Comparison of ENCODE assay signal across 8 mouse cellular contexts in the genomic region with DNA sequence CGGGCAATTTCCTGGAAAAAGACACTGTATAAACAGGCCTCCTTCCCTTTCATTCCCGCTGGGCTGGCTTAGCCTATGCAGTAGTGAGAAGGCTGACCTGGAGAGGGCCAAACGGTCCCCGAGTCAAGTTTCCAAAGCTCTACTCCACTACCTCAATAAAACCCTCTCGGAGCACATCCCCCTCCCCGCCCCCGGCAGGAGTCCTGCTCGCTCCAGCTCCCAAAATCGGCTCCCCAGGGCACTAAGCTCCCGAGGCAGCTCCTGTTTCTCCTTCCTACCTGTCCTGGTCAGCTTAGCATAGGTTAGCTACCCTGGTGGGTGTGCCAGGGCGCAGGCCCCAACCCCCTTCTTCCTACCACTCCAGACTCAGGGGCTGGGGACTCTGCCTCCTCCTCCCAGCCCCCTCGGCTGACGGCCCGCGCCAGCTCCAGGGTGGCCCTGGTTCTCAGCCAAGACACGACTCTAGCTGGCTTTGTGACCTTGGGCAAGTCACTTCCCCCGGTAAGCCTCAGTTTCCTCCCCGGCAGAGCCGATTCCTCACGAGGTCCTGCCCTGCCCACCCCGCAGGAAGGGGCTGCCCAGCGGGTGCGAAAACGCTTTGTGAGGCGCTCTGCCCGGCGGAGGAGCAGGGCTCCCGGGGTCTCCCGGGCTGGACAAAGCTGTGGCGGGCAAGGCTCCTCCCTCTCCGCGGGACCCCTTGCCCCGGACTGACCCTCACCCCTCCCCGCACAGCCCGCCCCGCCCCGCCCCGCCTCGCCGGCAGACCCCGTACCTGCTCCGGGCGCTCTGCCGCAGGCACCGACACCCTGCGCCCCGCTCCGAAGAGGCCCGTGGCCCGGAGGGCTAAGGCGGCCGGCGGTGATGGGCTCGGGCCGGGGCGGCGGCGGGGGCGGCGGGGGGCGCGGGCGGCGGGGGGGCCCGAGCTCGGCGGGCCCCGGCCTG. TPM values are rescaled to one million over a fixed set of nuclear protein-coding genes. Genes with fewer than 3 reads are reported as not detected.
DNase-seq lines count a peak whose midpoint lies in the region; ATAC-seq and TF ChIP-seq lines count a peak whose summit lies in the region.

No protein-coding gene starts in this region.

- peak overlapping the region; percentile 59 for H3K4me3 ChIP-seq in bone marrow, adult 2 months (replicated peaks; ENCODE audit: control insufficient read depth, low read depth, low read length)
- H3K4me3 ChIP-seq in forebrain, embryonic 10.5 days, result peak overlapping the region; percentile 77
- peak overlapping the region; percentile 86 for H3K4me3 ChIP-seq in heart, embryonic 15.5 days
- peak overlapping the region; percentile 70 for H3K4me3 ChIP-seq in kidney, postnatal 0 days (replicated peaks; ENCODE audit: low read depth, low read length)
- H3K4me3 ChIP-seq in neural tube, embryonic 13.5 days, result peak overlapping the region; percentile 92
- peak overlapping the region; percentile 51 for H3K4me3 ChIP-seq in thymus, adult 2 months (ENCODE audit: control insufficient read depth, insufficient read depth, low read length)

- H3K9ac ChIP-seq in heart, embryonic 15.5 days, result peak overlapping the region; percentile 87
- peak overlapping the region; percentile 94 for H3K9ac ChIP-seq in kidney, postnatal 0 days (ENCODE audit: low read depth, low read length)
- peak overlapping the region; percentile 98 for H3K9ac ChIP-seq in neural tube, embryonic 13.5 days

- H3K27me3 ChIP-seq in forebrain, embryonic 10.5 days (ENCODE audit: poor library complexity, severe bottlenecking), result no peaks in the 10 kb centered on the region
- H3K27me3 ChIP-seq in heart, embryonic 15.5 days, result no peaks in the 10 kb centered on the region
- H3K27me3 ChIP-seq in kidney, postnatal 0 days (ENCODE audit: insufficient read depth, low read length), result no peaks in the 10 kb centered on the region
- no peaks in the 10 kb centered on the region for H3K27me3 ChIP-seq in neural tube, embryonic 13.5 days
- peaks cover 3% of the 10 kb centered on the region; the same call in 1 of the 2 replicates for H3K27me3 ChIP-seq in thymus, adult 2 months (ENCODE audit: control insufficient read depth, insufficient read depth, low read length)

- ATAC-seq in heart, embryonic 15.5 days (replicated peaks; ENCODE audit: insufficient number of reproducible peaks, insufficient read depth, low FRiP score, low read depth), result peak; percentile 45
- peak; percentile 69 for ATAC-seq in kidney, postnatal 0 days (replicated peaks; ENCODE audit: low FRiP score, low read depth)
- ATAC-seq in neural tube, embryonic 13.5 days (ENCODE audit: low read depth), result peak; percentile 65

- no peak for TF ChIP-seq CTCF in bone marrow, adult 2 months (IDR thresholded peaks at IDR 0.05; ENCODE audit: control insufficient read depth, insufficient read depth, low read length)
- peak; percentile 14; the same call in 1 of the 2 replicates for TF ChIP-seq CTCF in kidney, postnatal 0 days (IDR thresholded peaks at IDR 0.05; ENCODE audit: low read depth)
- no peak for TF ChIP-seq CTCF in thymus, adult 2 months (IDR thresholded peaks at IDR 0.05; ENCODE audit: borderline replicate concordance, control insufficient read depth, extremely low read depth, insufficient read depth, low read length, poor library complexity)

- no peaks in the 10 kb centered on the region for H3K36me3 ChIP-seq in forebrain, embryonic 10.5 days (replicated peaks)
- no peaks in the 10 kb centered on the region for H3K36me3 ChIP-seq in heart, embryonic 15.5 days
- H3K36me3 ChIP-seq in kidney, postnatal 0 days (ENCODE audit: insufficient read depth, low read length), result no peaks in the 10 kb centered on the region
- H3K36me3 ChIP-seq in neural tube, embryonic 13.5 days, result no peaks in the 10 kb centered on the region
- no peaks in the 10 kb centered on the region for H3K36me3 ChIP-seq in thymus, adult 2 months (ENCODE audit: control insufficient read depth, insufficient read depth, low read length)

- no peaks in the 10 kb centered on the region; the same call in 1 of the 2 replicates for H3K4me1 ChIP-seq in bone marrow, adult 2 months (ENCODE audit: control insufficient read depth, insufficient read depth, low read length)
- H3K4me1 ChIP-seq in forebrain, embryonic 10.5 days, result peaks cover 54% of the 10 kb centered on the region
- H3K4me1 ChIP-seq in heart, embryonic 15.5 days (replicated peaks), result peaks cover 20% of the 10 kb centered on the region
- H3K4me1 ChIP-seq in kidney, postnatal 0 days (replicated peaks; ENCODE audit: insufficient read depth, low read length), result 0 out of 2 replicates have a peak, but pooled peaks cover 5% of the 10 kb centered on the region
- peaks cover 48% of the 10 kb centered on the region for H3K4me1 ChIP-seq in neural tube, embryonic 13.5 days (replicated peaks)
- H3K4me1 ChIP-seq in thymus, adult 2 months (replicated peaks; ENCODE audit: control insufficient read depth, insufficient read depth, low read length), result peaks cover 12% of the 10 kb centered on the region

- H3K27ac ChIP-seq in bone marrow, adult 2 months (ENCODE audit: control insufficient read depth, insufficient read depth, low read depth, low read length, poor library complexity), result peak overlapping the region; percentile 3
- peak overlapping the region; percentile 93 for H3K27ac ChIP-seq in forebrain, embryonic 10.5 days
- H3K27ac ChIP-seq in heart, embryonic 15.5 days, result peak overlapping the region; percentile 93
- H3K27ac ChIP-seq in kidney, postnatal 0 days, result peak overlapping the region; percentile 92
- H3K27ac ChIP-seq in neural tube, embryonic 13.5 days (replicated peaks), result peak overlapping the region; percentile 91
- H3K27ac ChIP-seq in thymus, adult 2 months (ENCODE audit: control insufficient read depth, insufficient read depth, low read length), result no peak overlapping the region

- H3K9me3 ChIP-seq in forebrain, embryonic 10.5 days, result no peaks in the 10 kb centered on the region
- no peaks in the 10 kb centered on the region for H3K9me3 ChIP-seq in heart, embryonic 15.5 days (replicated peaks)
- no peaks in the 10 kb centered on the region for H3K9me3 ChIP-seq in kidney, postnatal 0 days (replicated peaks; ENCODE audit: low read length)
- no peaks in the 10 kb centered on the region for H3K9me3 ChIP-seq in neural tube, embryonic 13.5 days

- peak overlapping the region; percentile 79 for H3K4me2 ChIP-seq in heart, embryonic 15.5 days
- H3K4me2 ChIP-seq in kidney, postnatal 0 days (ENCODE audit: low read length), result peak overlapping the region; percentile 92
- H3K4me2 ChIP-seq in neural tube, embryonic 13.5 days, result peak overlapping the region; percentile 89

- TF ChIP-seq POLR2A in bone marrow, adult 2 months (IDR thresholded peaks at IDR 0.05; ENCODE audit: borderline replicate concordance, control insufficient read depth, low read depth, low read length), result 0 out of 2 replicates have a peak, but pooled peaks have one; percentile 8
- no peak for TF ChIP-seq POLR2A in thymus, adult 2 months (IDR thresholded peaks at IDR 0.05; ENCODE audit: control insufficient read depth, extremely low read depth, insufficient read depth, low read length, poor library complexity)

- 4% methylated on average over 63 of the region's 68 CpGs for WGBS in bone marrow, adult 2 months
- WGBS in forebrain, embryonic 10.5 days, result under 1% methylated on average over 59 of the region's 68 CpGs
- whole genome bisulfite sequencing in heart, embryonic 15.5 days, result under 1% methylated on average over 45 of the region's 68 CpGs
- WGBS in kidney, postnatal 0 days, result under 1% methylated on average over 62 of the region's 68 CpGs
- 1% methylated on average over 42 of the region's 68 CpGs for WGBS in neural tube, embryonic 13.5 days
- 10% methylated on average over 62 of the region's 68 CpGs for WGBS in thymus, adult 2 months

- DNase-seq in CD8-positive naive resting alpha-beta T cell, adult 2 months (ENCODE audit: low read depth in 2 of 2, low spot score in 2 of 2), result peak; percentile 19 to 28
- peak; percentile 72 for DNase-seq in forebrain, embryonic 10.5 days (ENCODE audit: extremely low spot score, low spot score)
- peak; percentile 81 for DNase-seq in kidney, postnatal 0 days (ENCODE audit: low spot score)
- DNase-seq in lung, adult 18-20 months, result peak; percentile 33 to 43
- DNase-seq in thymus, adult 2 months, result peak; percentile 39

RNA-seq across cellular contexts. Expression of a gene that starts 0.5 kb away (rescaled TPM):
- polyA plus RNA-seq in bone marrow, adult 2 months (2011; ENCODE audit: insufficient read depth, insufficient read length, low replicate concordance, missing spikeins), result 19.0 and 35.4 TPM in 2 replicates
- 34.2 TPM in 2 replicates for polyA plus RNA-seq in forebrain, embryonic 10.5 days (2016; fragmentation: Nextera tagmentation; extraction: Ambion mirVana)
- polyA plus RNA-seq in heart, embryonic 15.5 days (2015; fragmentation: Nextera tagmentation; extraction: Ambion mirVana), result 14.1 and 18.8 TPM in 2 replicates
- polyA plus RNA-seq in kidney, postnatal 0 days (2015; fragmentation: Nextera tagmentation; extraction: Ambion mirVana), result 13.6 and 14.0 TPM in 2 replicates
- 34.1 and 36.2 TPM in 2 replicates for polyA plus RNA-seq in neural tube, embryonic 13.5 days (2015; fragmentation: Nextera tagmentation; extraction: Ambion mirVana)
- polyA plus RNA-seq in thymus, adult 2 months (2012; rRNA removed), result 435 and 445 TPM in 2 replicates

Comparison
In these comparisons a context has a peak if more than half of its experiments do, and no peak if none do; other contexts are left out.
1. DNase-seq: peak in every context shown above with its lines; median percentile 81 in kidney, postnatal 0 days; 72 in forebrain, embryonic 10.5 days; 39 in thymus, adult 2 months; 38 in lung, adult 18-20 months; 24 in CD8-positive naive resting alpha-beta T cell, adult 2 months.
2. RNA of a gene that starts 0.5 kb away (polyA plus RNA-seq): 435 to 445 TPM in thymus, adult 2 months; 19.0 to 35.4 TPM in bone marrow, adult 2 months, 34.2 TPM in forebrain, embryonic 10.5 days, 34.1 to 36.2 TPM in neural tube, embryonic 13.5 days, 14.1 to 18.8 TPM in heart, embryonic 15.5 days and 13.6 to 14.0 TPM in kidney, postnatal 0 days; every median in the first group is over 10 times any median in the second.
3. Peak in every context shown above with its lines, with median percentiles within 50 percentile points of each other: H3K4me3 ChIP-seq, ATAC-seq, H3K4me2 ChIP-seq and H3K9ac ChIP-seq.